Mouse (Mus musculus) forebrain, embryonic 11.5 days (tissue): ENCODE measurements around the gene Kmt2e. TPM values are rescaled to one million over a fixed set of nuclear protein-coding genes. Genes with fewer than 3 reads are reported as not detected.

Experiments
- ATAC-seq: fragments of 200-750 bp; cut with Nextera tagmentation; replicated peaks from 2 replicates; pipeline ENCODE4 v1.8.0; 2017; ENCODE audit warnings: moderate TSS enrichment; ENCODE audit not compliant: low FRiP score
- DNase-seq: peaks from one replicate; pipeline ENCODE4 v3.0.0-alpha.2; 2017; ENCODE audit warnings: low spot score
- H3K27ac ChIP-seq: fragments of 300-500 bp; sonication (generic); 2 replicates; pipeline ENCODE4 v1.5.1; 2014; ENCODE audit warnings: low read depth, low read length
- H3K27me3 ChIP-seq: fragments of 300-500 bp; sonication (generic); 2 replicates; pipeline ENCODE4 v1.6.1; 2014; ENCODE audit warnings: mild to moderate bottlenecking, low read length, mixed read lengths; ENCODE audit not compliant: control insufficient read depth, insufficient read depth
- H3K36me3 ChIP-seq: fragments of 300-500 bp; sonication (generic); 2 replicates; pipeline ENCODE4 v1.6.1; 2014; ENCODE audit warnings: mild to moderate bottlenecking, low read length, moderate library complexity, mixed read lengths; ENCODE audit not compliant: control insufficient read depth, insufficient read depth
- H3K4me1 ChIP-seq: fragments of 300-500 bp; sonication (generic); replicated peaks from 2 replicates; pipeline ENCODE4 v1.6.1; 2014; ENCODE audit warnings: low read length, mixed read lengths; ENCODE audit not compliant: control insufficient read depth, insufficient read depth
- H3K4me2 ChIP-seq: fragments of 300-500 bp; sonication (generic); 2 replicates; pipeline ENCODE4 v1.6.1; 2014; ENCODE audit warnings: low read depth, mild to moderate bottlenecking, low read length, moderate library complexity, mixed read lengths; ENCODE audit not compliant: severe bottlenecking
- H3K4me3 ChIP-seq: fragments of 300-500 bp; sonication (generic); 2 replicates; pipeline ENCODE4 v1.5.1; 2014; ENCODE audit warnings: low read depth, low read length
- H3K9ac ChIP-seq: fragments of 300-500 bp; sonication (generic); 2 replicates; pipeline ENCODE4 v1.6.1; 2014; ENCODE audit warnings: low read length
- H3K9me3 ChIP-seq: fragments of 300-500 bp; sonication (generic); 2 replicates; pipeline ENCODE4 v1.6.1; 2016; ENCODE audit warnings: low read length, mixed read lengths; ENCODE audit not compliant: control insufficient read depth
- WGBS: fragments of 180-500 bp; shearing (Covaris S2); extraction: QIAGEN DNeasy Blood & Tissue Kit; methylation state at CpG from one replicate; pipeline ENCODE4 v1.1.7; 2014; 5-methylcytosine and 5-hydroxymethylcytosine counted together
- polyA plus RNA-seq: library from polyadenylated mRNA; unstranded; fragments of >200 nt; fragmentation: Nextera tagmentation; extraction: Ambion mirVana; gene quantifications from 2 replicates; pipeline ENCODE4 v1.2.1, GENCODE M21; 2014

The Kmt2e gene
- polyA plus RNA-seq, 1 experiment from 2014 or later = 104 TPM

- 41% methylated on average over 7 of the region's 7 CpGs for WGBS
- Histone ChIP-seq H3K4me3 (no peak overlapping the region), H3K4me1 (peaks cover 18% of the 10 kb centered on the region; the same call in 1 of the 2 replicates), H3K27ac (peak overlapping the region; percentile 82), H3K4me2 (peak overlapping the region; percentile 47; the same call in 1 of the 2 replicates), H3K9ac (no peak overlapping the region; the same call in 1 of the 2 replicates), H3K9me3 (no peaks in the 10 kb centered on the region), H3K36me3 (no peaks in the 10 kb centered on the region; the same call in 1 of the 2 replicates), H3K27me3 (no peaks in the 10 kb centered on the region)
- no peak for ATAC-seq
- DNase-seq = no peak
Measured at GRCm38 (mm10) chr5:23419616-23420170, 14.5 kb upstream of the Kmt2e start.

- H3K27me3 ChIP-seq = no peaks in the 10 kb centered on the region
- no peaks in the 10 kb centered on the region for H3K9me3 ChIP-seq
- no peak overlapping the region for H3K4me3 ChIP-seq
- DNase-seq = no peak
- H3K27ac ChIP-seq = no peak overlapping the region
- H3K4me2 ChIP-seq = no peak overlapping the region
- ATAC-seq = no peak
- H3K36me3 ChIP-seq = no peaks in the 10 kb centered on the region; the same call in 1 of the 2 replicates
- WGBS = 44% methylated on average over 1 of the region's 1 CpGs
- no peak overlapping the region for H3K9ac ChIP-seq
- H3K4me1 ChIP-seq = peaks cover 12% of the 10 kb centered on the region; the same call in 1 of the 2 replicates
Measured at GRCm38 (mm10) chr5:23420410-23420809, 13.8 kb upstream of the Kmt2e start.

- no peaks in the 10 kb centered on the region for H3K9me3 ChIP-seq
- no peaks in the 10 kb centered on the region; the same call in 1 of the 2 replicates for H3K36me3 ChIP-seq
- WGBS = 88% methylated on average over 2 of the region's 2 CpGs
- H3K4me2 ChIP-seq = no peak overlapping the region
- no peaks in the 10 kb centered on the region for H3K27me3 ChIP-seq
- ATAC-seq = no peak
- no peak overlapping the region for H3K9ac ChIP-seq
- H3K4me1 ChIP-seq = peaks cover 12% of the 10 kb centered on the region; the same call in 1 of the 2 replicates
- no peak overlapping the region for H3K4me3 ChIP-seq
- H3K27ac ChIP-seq = no peak overlapping the region
- DNase-seq = no peak
Measured at GRCm38 (mm10) chr5:23421440-23421839, 12.8 kb upstream of the Kmt2e start.

GRCm38 (mm10) chr5:23423036-23423435 lies 11.2 kb upstream of the Kmt2e start:
- H3K4me2 ChIP-seq = no peak overlapping the region
- H3K36me3 ChIP-seq = no peaks in the 10 kb centered on the region; the same call in 1 of the 2 replicates
- H3K27me3 ChIP-seq = no peaks in the 10 kb centered on the region
- ATAC-seq (no peak), DNase-seq (no peak)
- H3K4me1 ChIP-seq = peaks cover 14% of the 10 kb centered on the region; the same call in 1 of the 2 replicates
- no peaks in the 10 kb centered on the region for H3K9me3 ChIP-seq
- WGBS = 88% methylated on average over 3 of the region's 3 CpGs
- no peak overlapping the region for H3K4me3 ChIP-seq
- no peak overlapping the region for H3K27ac ChIP-seq
- H3K9ac ChIP-seq = no peak overlapping the region

GRCm38 (mm10) chr5:23427501-23427900 lies 6.7 kb upstream of the Kmt2e start:
- H3K27me3 ChIP-seq = no peaks in the 10 kb centered on the region
- no peak for DNase-seq
- ATAC-seq = no peak
- H3K9me3 ChIP-seq = no peaks in the 10 kb centered on the region
- no peak overlapping the region for H3K27ac ChIP-seq
- WGBS = 60% methylated on average over 1 of the region's 1 CpGs
- peaks cover 4% of the 10 kb centered on the region; the same call in 1 of the 2 replicates for H3K4me1 ChIP-seq
- no peak overlapping the region for H3K9ac ChIP-seq
- no peak overlapping the region for H3K4me3 ChIP-seq
- no peak overlapping the region for H3K4me2 ChIP-seq
- H3K36me3 ChIP-seq = no peaks in the 10 kb centered on the region; the same call in 1 of the 2 replicates

GRCm38 (mm10) chr5:23431070-23431864 lies 3.0 kb upstream of the Kmt2e start:
- DNase-seq (no peak), ATAC-seq (no peak)
- Histone ChIP-seq H3K9me3 (no peaks in the 10 kb centered on the region), H3K4me1 (peaks cover 4% of the 10 kb centered on the region; the same call in 1 of the 2 replicates), H3K36me3 (no peaks in the 10 kb centered on the region), H3K9ac (peak overlapping the region; percentile 51; the same call in 1 of the 2 replicates), H3K27me3 (no peaks in the 10 kb centered on the region), H3K4me3 (peak overlapping the region; percentile 97), H3K27ac (no peak overlapping the region), H3K4me2 (peak overlapping the region; percentile 62)
- WGBS = 38% methylated on average over 10 of the region's 10 CpGs

- H3K9me3 ChIP-seq = no peaks in the 10 kb centered on the region
- peak overlapping the region; percentile 62 for H3K4me2 ChIP-seq
- peak overlapping the region; percentile 97 for H3K4me3 ChIP-seq
- H3K36me3 ChIP-seq = no peaks in the 10 kb centered on the region
- peak overlapping the region; percentile 99 for H3K27ac ChIP-seq
- WGBS = 3% methylated on average over 10 of the region's 10 CpGs
- ATAC-seq (no peak), DNase-seq (peak; percentile 50)
- peak overlapping the region; percentile 90 for H3K9ac ChIP-seq
- H3K27me3 ChIP-seq = no peaks in the 10 kb centered on the region
- H3K4me1 ChIP-seq = peaks cover 4% of the 10 kb centered on the region; the same call in 1 of the 2 replicates
Measured at GRCm38 (mm10) chr5:23431948-23432707, 2.1 kb upstream of the Kmt2e start.
